Mouse (Mus musculus) erythroblast, adult 5-6 weeks (primary cell): Measurements from ENCODE around the gene Kirrel3. TPM values are rescaled to one million over a fixed set of nuclear protein-coding genes. Genes with fewer than 3 reads are reported as not detected.

Source experiments
- ATAC-seq: replicated peaks from 2 replicates; pipeline ENCODE4 v1.8.0; 2016; ENCODE audit warnings: moderate number of reproducible peaks, mild to moderate bottlenecking, moderate TSS enrichment, inconsistent platforms; ENCODE audit not compliant: poor library complexity, low FRiP score, severe bottlenecking
- total RNA-seq, 2 experiments: library from RNA; stranded (forward) in 1 of 2; stranded (reverse) in 1 of 2; fragments of 150-400 nt in 1 of 2; fragments of 200-764, 138-1000 nt in 1 of 2; gene quantifications; 2 replicates each; pipeline versions ENCODE4 v1.2.3 to v1.2.4; 2015 to 2017; ENCODE audit warnings: low replicate concordance in 2 of 2

Gene Kirrel3
- total RNA-seq, 2 experiments from 2014 or later = not detected

DNA sequence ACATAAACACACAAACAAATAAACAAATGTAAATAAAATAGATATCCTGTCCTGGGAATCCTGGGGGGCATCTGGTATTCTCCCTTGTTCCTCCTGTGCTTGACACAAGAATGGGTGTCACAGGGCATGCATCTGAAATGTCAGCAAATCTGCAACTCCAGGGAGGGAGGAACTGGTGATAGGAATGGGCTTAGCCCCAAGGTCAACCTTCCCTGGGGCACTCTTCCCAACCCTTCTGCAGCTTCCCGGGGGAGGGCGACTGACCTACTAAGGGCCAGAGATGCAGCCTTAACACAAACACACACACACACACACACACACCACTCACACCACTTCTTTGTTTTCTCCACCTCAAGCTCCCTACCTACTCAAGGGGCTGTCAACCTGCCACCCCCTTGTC, 509.4 kb downstream of the Kirrel3 start:
- no peak for ATAC-seq

DNA sequence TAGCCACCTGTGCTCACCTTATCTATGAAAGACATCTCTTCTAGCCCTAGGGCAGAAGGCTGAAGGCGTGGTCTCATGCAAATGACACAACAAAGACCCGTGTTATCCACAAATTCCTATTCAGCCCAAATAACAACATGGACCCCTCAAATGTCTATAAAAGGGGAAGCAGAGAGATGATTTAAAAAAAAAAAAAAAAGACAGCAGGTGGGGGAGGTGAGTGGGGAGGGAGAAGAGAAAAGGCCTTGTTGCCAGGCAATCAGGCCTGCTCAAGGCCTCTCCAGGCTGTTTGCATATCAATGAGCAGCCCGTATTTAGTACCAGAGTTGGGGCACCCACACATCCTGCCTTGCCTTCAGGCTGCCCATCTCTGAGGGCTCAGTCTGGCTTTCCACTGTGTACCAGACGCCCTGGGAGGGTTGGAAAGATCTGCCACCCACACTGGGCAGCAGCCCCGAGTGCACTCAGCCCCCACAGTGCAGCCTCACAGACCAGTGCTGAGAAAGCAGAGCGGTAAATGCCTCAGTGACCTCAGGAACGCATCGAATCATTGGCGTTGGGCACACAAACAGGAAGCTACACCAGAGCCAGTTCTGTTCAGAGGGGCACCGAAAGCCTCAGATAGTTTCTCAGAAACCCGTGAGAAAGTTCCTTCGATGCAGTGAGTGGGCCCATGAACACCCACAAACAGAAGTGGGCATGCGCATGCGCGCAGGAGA, 510.1 kb downstream of the Kirrel3 start:
- no peak for ATAC-seq

DNA sequence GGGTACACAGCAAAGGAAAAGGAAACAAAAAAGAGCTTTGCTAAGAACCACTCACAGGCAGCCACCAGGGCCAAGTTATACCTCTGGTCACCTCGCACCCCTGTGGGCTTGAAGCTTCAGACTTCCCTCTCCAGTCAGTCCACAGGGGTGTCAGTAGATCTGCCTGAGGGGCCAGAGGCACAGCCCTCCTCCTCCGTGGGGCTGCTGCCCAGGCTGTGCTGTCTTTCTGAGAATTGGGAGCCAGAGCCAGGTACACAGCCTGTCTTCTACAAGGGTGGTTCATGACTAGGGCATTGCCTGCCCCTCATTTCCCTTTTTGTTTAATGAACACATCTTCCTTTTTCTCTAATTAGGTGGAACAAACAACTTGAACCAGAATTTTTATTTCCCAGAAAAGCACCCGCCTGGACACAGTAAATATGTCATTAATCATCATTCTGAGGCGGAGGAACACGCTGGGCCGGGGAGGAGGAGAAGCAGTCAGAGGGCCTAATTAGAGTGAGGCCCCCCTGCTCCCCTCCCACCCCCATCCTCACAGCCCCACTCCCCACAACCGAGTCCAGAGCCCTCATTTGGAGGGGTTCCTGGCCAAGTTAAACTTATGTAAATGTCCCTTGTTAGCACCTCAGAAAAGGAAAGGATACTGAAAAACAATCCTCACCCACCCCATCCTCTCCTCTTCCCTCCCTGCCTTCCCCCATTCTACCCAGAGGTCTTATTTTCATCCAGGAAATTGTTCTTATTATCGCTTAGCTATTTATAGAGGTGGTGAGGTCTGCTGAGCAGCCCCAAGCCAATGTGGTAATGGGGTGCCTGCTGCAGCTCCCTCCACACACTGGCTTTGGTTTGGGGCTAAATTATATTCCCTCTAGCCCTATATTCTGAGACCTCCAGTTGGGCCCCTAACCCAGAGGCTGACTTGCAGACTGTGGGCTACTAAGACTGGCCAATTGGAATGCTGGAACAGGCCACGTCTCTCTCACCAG, 512.5 kb downstream of the Kirrel3 start:
- ATAC-seq = no peak

DNA sequence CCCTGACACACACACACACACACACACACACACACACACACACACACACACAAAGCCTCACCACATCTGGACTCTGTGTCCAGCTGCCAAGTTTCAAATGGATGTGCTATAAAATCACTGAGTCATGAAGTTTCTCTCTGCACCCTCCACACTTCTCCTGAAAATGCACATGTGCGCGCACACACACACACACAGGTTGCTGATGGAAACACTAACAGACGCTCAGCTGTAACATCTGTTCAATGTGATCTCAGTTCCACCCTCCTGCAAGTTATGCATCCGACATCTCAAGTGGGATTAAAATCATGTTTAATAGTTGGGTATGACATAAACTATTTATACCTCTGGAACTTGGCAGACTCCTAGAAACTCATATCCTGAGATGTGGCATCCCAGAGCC, 518.4 kb downstream of the Kirrel3 start:
- ATAC-seq = no peak

DNA sequence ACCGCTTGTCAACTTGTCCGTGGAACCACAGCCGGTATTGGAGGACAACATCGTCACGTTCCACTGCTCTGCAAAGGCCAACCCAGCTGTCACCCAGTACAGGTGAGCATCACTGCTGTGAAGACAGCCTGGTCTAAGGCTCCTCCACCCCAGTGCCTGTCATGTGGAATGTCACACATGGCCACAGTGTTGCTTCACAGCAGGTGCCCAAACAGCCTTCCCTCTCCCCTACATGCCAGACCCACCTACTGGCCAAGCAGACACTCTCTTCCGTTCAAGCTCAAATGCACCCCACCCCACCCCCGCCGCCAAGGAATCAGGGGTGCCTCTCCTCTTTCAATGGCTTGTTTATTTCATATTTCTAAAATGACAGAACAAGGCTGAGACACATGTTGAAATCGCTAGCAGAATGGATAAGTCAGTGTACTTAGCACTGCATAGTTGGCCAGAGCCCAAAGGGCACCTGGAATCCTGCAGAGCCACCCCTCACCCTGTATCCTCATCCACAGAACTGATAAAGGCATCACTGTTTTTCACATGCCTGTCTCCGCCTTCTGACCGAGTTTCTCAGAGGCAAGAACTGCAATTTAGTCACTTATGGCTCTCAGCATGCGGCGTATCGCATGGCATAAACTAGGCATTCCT, 522.1 kb downstream of the Kirrel3 start:
- no peak for ATAC-seq

DNA sequence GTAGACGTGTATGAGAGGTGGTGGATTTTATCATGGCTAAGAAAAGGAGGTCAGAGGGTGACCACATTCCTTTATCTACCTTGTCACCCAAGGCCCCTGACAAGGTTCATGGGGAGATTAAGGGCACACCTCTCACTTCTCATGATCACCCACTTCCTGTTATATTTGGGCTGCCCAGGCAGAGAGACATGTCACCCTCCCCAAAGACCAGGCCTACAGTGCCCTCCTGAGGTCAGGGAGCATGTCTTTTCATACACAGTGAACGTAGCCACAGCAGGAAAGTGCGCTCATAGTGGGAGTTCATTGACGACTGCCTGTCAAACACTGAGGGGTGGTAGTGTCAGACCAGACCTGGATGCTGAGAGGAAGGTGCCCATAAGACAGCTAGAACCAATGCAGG, 531.1 kb downstream of the Kirrel3 start:
- ATAC-seq = peak; percentile 31; the same call in 1 of the 2 replicates

DNA sequence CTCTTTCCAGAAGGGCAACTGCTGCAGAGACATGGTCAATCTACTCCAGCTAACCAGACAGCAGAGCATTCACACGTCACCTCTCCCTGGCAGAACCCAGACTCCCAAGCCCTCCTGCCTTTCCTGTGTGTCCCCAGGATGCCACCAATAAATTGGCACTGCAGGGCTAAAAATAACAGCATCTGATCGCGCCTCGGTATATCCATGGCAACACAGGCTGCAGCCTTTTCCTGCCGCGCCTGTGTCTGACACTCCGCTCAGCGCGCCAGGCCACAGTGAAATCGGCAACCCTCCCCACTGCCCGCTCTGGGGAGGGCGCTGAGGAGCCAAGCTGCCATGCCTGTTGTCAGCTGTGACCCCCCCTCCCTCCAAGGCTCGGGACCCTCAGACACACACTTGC, 531.9 kb downstream of the Kirrel3 start:
- ATAC-seq = no peak

DNA sequence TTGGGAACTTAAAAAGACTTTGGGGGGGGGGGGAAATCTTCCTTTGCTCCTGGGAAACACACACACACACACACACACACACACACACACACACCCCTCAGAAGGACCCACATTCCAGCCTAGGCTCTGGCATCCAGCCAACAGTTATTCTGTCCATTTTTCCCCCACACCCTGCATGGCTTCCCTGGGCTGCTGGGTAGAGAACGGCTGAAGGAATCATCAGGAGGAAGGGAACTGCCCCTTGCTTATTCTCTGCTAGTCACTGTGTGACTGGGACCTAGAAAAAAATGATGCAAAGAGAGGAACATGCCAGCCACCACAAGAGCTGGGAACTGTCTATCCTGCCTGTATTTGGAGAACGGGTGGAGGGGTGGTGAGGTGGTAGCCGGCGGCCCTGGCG, 532.4 kb downstream of the Kirrel3 start:
- no peak for ATAC-seq

DNA sequence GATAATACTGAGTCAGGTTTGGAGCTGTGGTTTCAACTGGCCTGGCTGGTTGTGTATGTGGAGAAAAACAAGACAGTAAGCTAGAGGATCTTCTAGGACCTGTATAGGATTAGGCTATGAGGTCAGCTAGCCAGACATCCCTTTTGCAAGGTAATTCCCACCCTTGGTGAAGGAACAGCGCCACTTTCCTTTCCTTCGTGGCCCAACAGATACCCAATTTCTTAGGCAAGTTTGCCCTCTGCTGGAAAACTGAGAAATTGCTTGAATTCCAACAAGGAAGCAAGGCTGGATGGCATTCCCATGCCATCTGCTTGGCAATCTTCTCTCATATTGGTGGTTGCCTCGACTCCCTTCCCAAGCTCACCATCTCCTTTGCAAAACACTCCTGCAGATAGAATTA, 533.7 kb downstream of the Kirrel3 start:
- ATAC-seq = no peak

DNA sequence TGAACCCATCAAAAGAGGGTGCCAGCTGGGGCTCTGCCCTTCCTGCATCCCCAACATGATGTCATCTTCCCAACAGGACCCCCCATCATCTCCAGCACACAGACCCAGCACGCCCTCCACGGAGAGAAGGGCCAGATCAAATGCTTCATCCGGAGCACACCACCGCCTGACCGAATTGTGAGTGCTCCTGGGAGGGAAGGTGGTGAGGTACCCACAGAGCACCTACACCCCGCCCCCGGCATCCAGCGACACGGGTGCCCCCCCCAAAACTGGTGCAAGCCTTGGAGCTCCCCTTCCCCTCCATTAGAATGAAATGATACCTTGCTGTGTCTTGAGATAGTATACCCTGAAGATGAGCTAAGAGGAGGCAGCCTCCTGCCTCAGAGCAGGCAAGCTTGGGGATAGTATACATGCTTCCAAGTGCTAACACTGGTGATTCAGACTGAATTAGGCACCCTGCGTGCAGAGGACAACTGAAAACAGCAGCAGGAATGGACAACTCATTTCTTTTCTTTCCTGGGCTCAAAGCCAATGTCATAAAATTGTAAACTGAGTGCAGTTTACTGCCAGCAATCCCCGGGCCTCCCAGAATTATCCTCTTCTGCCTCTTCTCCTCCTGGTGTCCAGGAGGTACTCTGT, 534.4 kb downstream of the Kirrel3 start:
- no peak for ATAC-seq

DNA sequence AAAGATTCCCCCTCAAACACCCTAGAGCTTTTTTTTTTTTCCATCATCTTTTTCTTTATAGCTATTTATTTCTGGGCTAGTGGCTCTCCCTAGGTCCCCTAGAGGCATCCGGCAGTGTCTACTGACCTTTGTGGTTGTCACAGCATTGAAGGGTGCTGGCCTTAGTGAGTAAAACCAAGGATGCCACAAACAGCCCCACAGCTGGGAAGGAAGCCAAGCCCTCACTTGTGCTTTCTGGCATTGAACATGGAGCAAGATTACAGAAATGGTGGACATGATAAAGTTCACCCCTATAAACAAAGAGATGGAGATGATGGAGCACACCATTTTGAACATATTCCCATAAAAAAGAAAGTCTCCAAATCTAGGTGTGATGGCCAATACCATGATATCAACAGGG, 536.0 kb downstream of the Kirrel3 start:
- ATAC-seq = no peak

DNA sequence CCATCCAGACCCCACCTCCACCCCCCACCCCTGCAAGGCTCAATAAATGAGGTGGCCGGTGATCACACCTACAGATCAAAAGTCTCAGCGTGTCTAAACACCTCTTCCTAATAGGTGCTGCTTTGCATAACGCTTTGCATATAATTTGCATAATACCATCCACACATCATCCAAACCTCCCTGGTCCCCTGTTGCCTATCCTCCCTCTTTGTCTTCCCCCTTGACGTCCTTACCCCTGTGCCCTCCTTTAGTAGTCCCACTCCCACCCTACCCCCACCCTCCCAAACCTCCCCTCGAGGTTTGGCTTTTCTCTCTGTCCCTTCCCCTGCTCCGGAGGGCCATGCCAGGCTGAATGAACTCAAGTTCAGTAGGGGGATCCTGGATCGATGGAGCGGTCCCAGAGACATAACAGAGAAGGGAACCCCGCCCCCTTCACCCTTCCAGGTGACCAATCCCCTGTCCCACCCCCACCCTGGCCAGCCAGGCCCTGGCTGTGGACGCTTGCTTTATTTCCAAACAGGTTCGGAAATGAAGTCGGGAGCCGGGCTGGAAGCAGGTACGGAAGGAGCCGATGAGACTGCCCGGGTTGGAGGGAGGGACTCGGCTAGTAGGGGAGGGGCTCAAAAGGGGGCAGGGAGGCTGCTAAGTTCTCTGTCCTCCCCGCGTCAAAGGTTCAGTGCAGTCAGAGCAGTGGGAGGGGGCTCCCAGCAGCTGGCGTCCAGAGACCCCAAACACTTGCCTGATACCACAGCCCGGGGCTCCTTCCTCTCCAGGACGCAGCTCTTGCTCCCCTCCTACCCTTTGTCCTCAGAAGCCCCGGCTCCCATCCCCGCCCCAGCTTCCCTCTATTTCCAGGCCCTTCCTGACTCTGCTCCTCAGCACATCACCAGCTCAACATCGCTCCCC, 539.1 kb downstream of the Kirrel3 start:
- ATAC-seq = no peak

DNA sequence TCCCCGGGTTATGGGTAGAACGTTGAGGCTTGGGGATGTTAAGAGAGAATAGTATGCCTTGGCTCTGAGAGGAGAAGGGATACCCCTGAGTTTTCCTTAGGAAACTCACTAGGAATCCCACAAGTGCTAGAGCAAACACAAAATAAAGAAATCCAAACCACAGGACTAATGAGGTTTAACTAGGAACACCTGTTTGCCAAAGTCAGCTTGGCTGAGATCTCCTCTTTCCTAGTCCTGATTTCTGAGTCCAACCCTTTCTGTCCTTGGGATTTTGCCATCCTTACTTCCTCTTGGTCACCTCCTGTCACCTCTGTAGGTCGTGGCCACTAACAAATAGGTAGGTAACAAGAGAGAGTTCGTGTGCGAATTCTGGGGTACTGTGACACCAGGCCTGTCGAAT, 540.6 kb downstream of the Kirrel3 start:
- no peak for ATAC-seq

DNA sequence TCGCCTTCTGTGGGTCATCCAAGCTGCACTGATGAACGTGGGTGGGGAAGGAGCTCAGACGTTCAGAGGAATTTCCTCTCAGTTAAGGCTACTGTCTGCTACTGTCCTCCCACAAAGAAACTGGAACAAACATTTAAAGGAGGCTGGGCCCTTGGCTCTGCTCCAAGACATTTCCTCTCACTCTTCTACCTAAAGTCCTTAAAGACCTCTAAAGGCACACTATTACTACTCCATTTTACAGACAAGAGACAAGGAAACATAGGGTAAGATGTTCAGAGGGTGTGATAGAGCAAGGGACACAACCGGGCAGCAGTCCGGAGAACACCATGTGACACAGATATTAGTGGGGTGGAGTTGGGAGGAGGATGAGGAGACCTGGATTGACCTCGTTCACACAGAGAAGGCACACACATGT, 541.2 kb downstream of the Kirrel3 start:
- ATAC-seq = no peak

DNA sequence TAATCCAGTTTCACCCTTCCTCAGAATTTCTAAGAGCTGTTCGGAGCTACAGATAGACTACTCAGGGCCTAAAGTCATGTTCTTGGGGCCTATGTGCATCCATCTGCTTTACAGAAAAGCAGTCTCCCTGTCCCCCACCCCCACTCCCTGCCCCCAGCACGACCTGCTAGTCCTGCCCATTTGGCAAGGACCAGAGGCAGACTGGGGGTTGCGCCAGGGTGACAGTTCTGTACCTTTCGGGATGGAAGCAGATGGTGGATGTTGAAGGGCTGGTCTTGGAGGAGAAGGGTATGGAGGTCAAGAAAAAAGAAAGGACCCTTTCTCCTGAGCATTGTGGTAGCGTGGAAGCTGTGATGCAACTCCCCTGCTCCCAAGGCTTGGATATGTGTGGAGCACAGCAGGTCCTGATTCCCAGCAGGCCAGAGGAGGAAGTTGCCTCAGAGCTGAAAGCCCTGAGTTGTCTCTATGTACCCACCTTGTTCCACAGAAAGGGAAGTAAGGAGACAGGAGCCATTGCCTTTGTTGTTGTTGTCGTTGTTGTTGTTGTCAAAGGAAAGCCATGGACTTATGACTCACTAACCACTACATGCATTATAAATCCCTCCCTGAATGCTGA, 541.8 kb downstream of the Kirrel3 start:
- no peak for ATAC-seq

DNA sequence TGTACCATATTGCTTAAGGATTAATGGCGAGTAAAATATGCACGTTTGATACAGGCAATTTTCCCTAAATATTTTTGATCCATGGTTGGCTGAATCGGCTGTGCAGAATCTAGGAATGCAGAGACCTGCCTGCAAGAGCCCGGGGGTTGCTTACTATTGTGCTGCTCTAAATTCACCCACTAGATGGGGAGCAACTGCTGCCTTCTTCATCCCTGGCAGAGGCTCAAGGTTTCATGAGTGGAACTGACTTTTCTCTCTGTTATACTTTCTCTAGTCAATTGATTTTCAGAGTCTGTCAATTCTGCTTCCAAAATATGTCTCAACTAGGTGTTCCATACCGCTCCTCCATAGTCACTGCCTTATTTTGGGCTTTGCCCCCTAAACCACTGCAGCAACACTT, 545.1 kb downstream of the Kirrel3 start:
- no peak for ATAC-seq

DNA sequence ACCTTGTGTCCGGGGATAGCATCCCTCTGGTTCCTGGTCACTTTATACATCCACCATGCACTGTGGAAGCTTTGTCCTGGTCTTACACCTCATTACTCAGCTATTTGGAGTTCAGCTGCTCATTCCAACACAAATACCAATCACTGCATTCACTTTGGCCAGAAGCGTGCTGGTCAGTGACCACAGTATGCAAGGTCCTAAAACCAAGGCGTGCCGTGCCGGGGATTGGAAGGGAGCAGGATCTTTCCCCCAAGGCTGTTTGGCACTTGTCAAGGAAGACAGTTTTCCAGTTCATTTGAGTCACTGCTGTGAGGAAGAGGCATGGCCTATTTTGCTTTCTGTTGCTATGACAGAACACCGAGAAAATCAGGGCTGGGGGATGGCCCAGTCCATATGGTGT, 546.8 kb downstream of the Kirrel3 start:
- ATAC-seq = no peak

DNA sequence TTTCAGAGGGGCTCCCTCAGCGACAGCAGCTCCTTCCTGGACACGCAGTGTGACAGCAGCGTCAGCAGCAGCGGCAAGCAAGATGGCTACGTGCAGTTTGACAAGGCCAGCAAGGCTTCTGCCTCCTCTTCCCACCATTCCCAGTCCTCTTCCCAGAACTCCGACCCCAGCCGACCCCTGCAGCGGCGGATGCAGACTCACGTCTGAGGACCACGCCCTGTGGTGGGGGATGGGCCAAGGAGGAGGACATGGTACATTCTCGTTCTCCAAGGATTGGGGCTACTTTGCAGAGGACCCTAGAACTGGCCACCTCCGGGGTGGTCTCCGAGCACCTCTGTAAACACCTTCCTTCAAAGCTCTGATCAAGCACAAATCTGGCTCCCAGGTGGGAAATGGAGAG, 549.4 kb downstream of the Kirrel3 start:
- no peak for ATAC-seq
